Mouse (Mus musculus): Measurements from ENCODE around the gene Aff1.
A peak's percentile ranks its signal among the peaks of the same experiment; 100 is the strongest.

Gene Aff1

GRCm38 (mm10) chr5:103772252-103772651 is 80.1 kb downstream of the Aff1 start:
- DNase-seq (ENCODE audit: low spot score in 2 of 2), result no peak

GRCm38 (mm10) chr5:103773100-103773552 is 81.0 kb downstream of the Aff1 start:
- peak; percentile 78 to 86 for DNase-seq (ENCODE audit: low spot score in 2 of 2)

- DNase-seq (ENCODE audit: low spot score in 2 of 2), result no peak
Observed at GRCm38 (mm10) chr5:103774703-103775333, 82.6 kb downstream of the Aff1 start.

- DNase-seq (ENCODE audit: low spot score in 2 of 2), result peak; percentile 51 to 52
Observed at GRCm38 (mm10) chr5:103775429-103775828, 83.3 kb downstream of the Aff1 start.

GRCm38 (mm10) chr5:103776842-103777241 is 84.7 kb downstream of the Aff1 start:
- no peak for DNase-seq (ENCODE audit: low spot score in 2 of 2)

- no peak for DNase-seq (ENCODE audit: low spot score in 2 of 2)
Observed at GRCm38 (mm10) chr5:103777446-103777845, 85.3 kb downstream of the Aff1 start.

GRCm38 (mm10) chr5:103778314-103779117 is 86.3 kb downstream of the Aff1 start:
- DNase-seq (ENCODE audit: low spot score in 2 of 2), result no peak

GRCm38 (mm10) chr5:103779836-103780235 is 87.7 kb downstream of the Aff1 start:
- DNase-seq (ENCODE audit: low spot score in 2 of 2), result no peak

- DNase-seq (ENCODE audit: low spot score in 2 of 2), result no peak
Observed at GRCm38 (mm10) chr5:103780266-103780665, 88.1 kb downstream of the Aff1 start.

- no peak for DNase-seq (ENCODE audit: low spot score in 2 of 2)
Observed at GRCm38 (mm10) chr5:103780836-103781235, 88.7 kb downstream of the Aff1 start.

GRCm38 (mm10) chr5:103783086-103783668 is 91.0 kb downstream of the Aff1 start:
- no peak for DNase-seq (ENCODE audit: low spot score in 2 of 2)

GRCm38 (mm10) chr5:103786096-103786495 is 93.9 kb downstream of the Aff1 start:
- DNase-seq (ENCODE audit: low spot score in 2 of 2), result no peak

GRCm38 (mm10) chr5:103788476-103788875 is 96.3 kb downstream of the Aff1 start:
- peak in 1 of 2 experiments; percentile 46 for DNase-seq (ENCODE audit: low spot score in 2 of 2)

GRCm38 (mm10) chr5:103788976-103789375 is 96.8 kb downstream of the Aff1 start:
- DNase-seq (ENCODE audit: low spot score in 2 of 2), result peak; percentile 75 to 78

GRCm38 (mm10) chr5:103789619-103790116 is 97.5 kb downstream of the Aff1 start:
- DNase-seq (ENCODE audit: low spot score in 2 of 2), result peak; percentile 77 to 80

- no peak for DNase-seq (ENCODE audit: low spot score in 2 of 2)
Observed at GRCm38 (mm10) chr5:103791741-103792140, 99.6 kb downstream of the Aff1 start.

- no peak for DNase-seq (ENCODE audit: low spot score in 2 of 2)
Observed at GRCm38 (mm10) chr5:103795121-103795520, 102.9 kb downstream of the Aff1 start.

GRCm38 (mm10) chr5:103796035-103796434 is 103.9 kb downstream of the Aff1 start:
- no peak for DNase-seq (ENCODE audit: low spot score in 2 of 2)

- DNase-seq (ENCODE audit: low spot score in 2 of 2), result no peak
Observed at GRCm38 (mm10) chr5:103797774-103798173, 105.6 kb downstream of the Aff1 start.

- DNase-seq (ENCODE audit: low spot score in 2 of 2), result no peak
Observed at GRCm38 (mm10) chr5:103799438-103799837, 107.3 kb downstream of the Aff1 start.

- DNase-seq (ENCODE audit: low spot score in 2 of 2), result no peak
Observed at GRCm38 (mm10) chr5:103800009-103800408, 107.8 kb downstream of the Aff1 start.

- DNase-seq (ENCODE audit: low spot score in 2 of 2), result no peak
Observed at GRCm38 (mm10) chr5:103803386-103803785, 111.2 kb downstream of the Aff1 start.

Measured in heart, adult 9 months (tissue).